Mouse (Mus musculus) embryonic facial prominence, embryonic 11.5 days (tissue): ENCODE results near the gene Gse1. TPM values are rescaled to one million over a fixed set of nuclear protein-coding genes. Genes with fewer than 3 reads are reported as not detected.

ENCODE experiments used
- ATAC-seq: fragments of 200-750 bp; cut with Nextera tagmentation; replicated peaks from 2 replicates; pipeline ENCODE4 v1.8.0; 2017; ENCODE audit warnings: low read depth; ENCODE audit not compliant: insufficient number of reproducible peaks, low FRiP score, low TSS enrichment
- DNase-seq: peaks from one replicate; pipeline ENCODE4 v3.0.0-alpha.2; 2015; ENCODE audit warnings: low spot score
- H3K27ac ChIP-seq: fragments of 300-500 bp; sonication (generic); replicated peaks from 2 replicates; pipeline ENCODE4 v1.5.1; 2014; ENCODE audit warnings: mild to moderate bottlenecking, low read depth, low read length, control low read depth
- H3K27me3 ChIP-seq: fragments of 300-500 bp; sonication (generic); 2 replicates; pipeline ENCODE4 v1.6.1; 2014; ENCODE audit warnings: mild to moderate bottlenecking, low read length, moderate library complexity, mixed read lengths; ENCODE audit not compliant: control insufficient read depth, insufficient read depth
- H3K36me3 ChIP-seq: fragments of 300-500 bp; sonication (generic); replicated peaks from 2 replicates; pipeline ENCODE4 v1.6.1; 2014; ENCODE audit warnings: low read depth, mild to moderate bottlenecking, low read length, moderate library complexity, mixed read lengths; ENCODE audit not compliant: control insufficient read depth, insufficient read depth
- H3K4me1 ChIP-seq: fragments of 300-500 bp; sonication (generic); 2 replicates; pipeline ENCODE4 v1.6.1; 2014; ENCODE audit warnings: low read length, mixed read lengths; ENCODE audit not compliant: control insufficient read depth, insufficient read depth
- H3K4me2 ChIP-seq: fragments of 300-500 bp; sonication (generic); 2 replicates; pipeline ENCODE4 v1.6.1; 2014; ENCODE audit warnings: low read depth, mild to moderate bottlenecking, control low read depth, low read length, moderate library complexity
- H3K4me3 ChIP-seq: fragments of 300-500 bp; sonication (generic); 2 replicates; pipeline ENCODE4 v1.5.1; 2014; ENCODE audit warnings: low read depth, low read length, control low read depth
- H3K9ac ChIP-seq: fragments of 300-500 bp; sonication (generic); replicated peaks from 2 replicates; pipeline ENCODE4 v1.6.1; 2014; ENCODE audit warnings: mild to moderate bottlenecking, control low read depth, low read length
- H3K9me3 ChIP-seq: fragments of 300-500 bp; sonication (generic); replicated peaks from 2 replicates; pipeline ENCODE4 v1.6.1; 2016; ENCODE audit warnings: mild to moderate bottlenecking, low read length, inconsistent platforms, mixed read lengths; ENCODE audit not compliant: control insufficient read depth
- WGBS: fragments of 180-500 bp; shearing (Covaris S2); extraction: QIAGEN DNeasy Blood & Tissue Kit; methylation state at CpG from one replicate; pipeline ENCODE4 v1.1.7; 2014; 5-methylcytosine and 5-hydroxymethylcytosine counted together
- polyA plus RNA-seq: library from polyadenylated mRNA; unstranded; fragments of >200 nt; fragmentation: Nextera tagmentation; extraction: Ambion mirVana; gene quantifications from 2 replicates; pipeline ENCODE4 v1.2.1, GENCODE M21; 2014

Gse1 gene
- polyA plus RNA-seq, 1 experiment from 2014 or later = 8.1 TPM

- no peak for DNase-seq
- H3K4me3 ChIP-seq = no peak overlapping the region
- H3K4me2 ChIP-seq = no peak overlapping the region
- ATAC-seq = no peak
- H3K9ac ChIP-seq = no peak overlapping the region
- H3K36me3 ChIP-seq = no peaks in the 10 kb centered on the region
- H3K9me3 ChIP-seq = no peaks in the 10 kb centered on the region
- no peak overlapping the region for H3K27ac ChIP-seq
- 42% methylated on average over 6 of the region's 6 CpGs for WGBS
- peaks cover 21% of the 10 kb centered on the region for H3K4me1 ChIP-seq
- H3K27me3 ChIP-seq = no peaks in the 10 kb centered on the region; the same call in 1 of the 2 replicates
Measured at GRCm38 (mm10) chr8:120485116-120485515, 256.9 kb downstream of the Gse1 start.

- Histone ChIP-seq H3K4me1 (peaks cover 23% of the 10 kb centered on the region), H3K9me3 (no peaks in the 10 kb centered on the region), H3K27ac (peak overlapping the region; percentile 94; the same call in 1 of the 2 replicates), H3K27me3 (no peaks in the 10 kb centered on the region; the same call in none of the 2 replicates), H3K4me2 (peak overlapping the region; percentile 99), H3K4me3 (peak overlapping the region; percentile 64), H3K36me3 (no peaks in the 10 kb centered on the region), H3K9ac (peak overlapping the region; percentile 81; the same call in 1 of the 2 replicates)
- WGBS = 13% methylated on average over 21 of the region's 21 CpGs
- no peak for ATAC-seq
- DNase-seq = no peak
Measured at GRCm38 (mm10) chr8:120485551-120486476, 257.6 kb downstream of the Gse1 start.

GRCm38 (mm10) chr8:120486477-120487376 is 258.5 kb downstream of the Gse1 start:
- Histone ChIP-seq H3K27ac (peak overlapping the region; percentile 94), H3K9ac (peak overlapping the region; percentile 81), H3K27me3 (no peaks in the 10 kb centered on the region; the same call in none of the 2 replicates), H3K9me3 (no peaks in the 10 kb centered on the region), H3K4me1 (peaks cover 23% of the 10 kb centered on the region), H3K4me3 (peak overlapping the region; percentile 64), H3K4me2 (peak overlapping the region; percentile 99), H3K36me3 (no peaks in the 10 kb centered on the region)
- no peak; the same call in 1 of the 2 replicates for ATAC-seq
- WGBS = under 1% methylated on average over 50 of the region's 50 CpGs
- DNase-seq = peak; percentile 73

- Histone ChIP-seq H3K4me2 (peak overlapping the region; percentile 99), H3K36me3 (no peaks in the 10 kb centered on the region), H3K27me3 (no peaks in the 10 kb centered on the region; the same call in none of the 2 replicates), H3K4me3 (peak overlapping the region; percentile 64), H3K27ac (peak overlapping the region; percentile 94), H3K9ac (peak overlapping the region; percentile 81), H3K9me3 (no peaks in the 10 kb centered on the region), H3K4me1 (peaks cover 25% of the 10 kb centered on the region)
- ATAC-seq (no peak), DNase-seq (no peak)
- WGBS = 1% methylated on average over 30 of the region's 34 CpGs
Measured at GRCm38 (mm10) chr8:120487377-120487728, 259.1 kb downstream of the Gse1 start.

- Histone ChIP-seq H3K4me1 (peaks cover 25% of the 10 kb centered on the region), H3K4me2 (peak overlapping the region; percentile 99), H3K36me3 (no peaks in the 10 kb centered on the region), H3K27ac (peak overlapping the region; percentile 94), H3K27me3 (no peaks in the 10 kb centered on the region; the same call in none of the 2 replicates), H3K9ac (peak overlapping the region; percentile 81), H3K9me3 (no peaks in the 10 kb centered on the region), H3K4me3 (peak overlapping the region; percentile 64)
- WGBS = under 1% methylated on average over 48 of the region's 55 CpGs
- peak; percentile 81 for DNase-seq
- peak; percentile 19; the same call in 1 of the 2 replicates for ATAC-seq
Measured at GRCm38 (mm10) chr8:120487729-120488510, 259.7 kb downstream of the Gse1 start.

- DNase-seq = no peak
- Histone ChIP-seq H3K4me1 (peaks cover 25% of the 10 kb centered on the region), H3K9me3 (no peaks in the 10 kb centered on the region), H3K4me3 (peak overlapping the region; percentile 64), H3K36me3 (no peaks in the 10 kb centered on the region), H3K9ac (peak overlapping the region; percentile 85), H3K27me3 (no peaks in the 10 kb centered on the region; the same call in none of the 2 replicates), H3K27ac (peak overlapping the region; percentile 63), H3K4me2 (peak overlapping the region; percentile 99)
- under 1% methylated on average over 25 of the region's 25 CpGs for WGBS
- no peak for ATAC-seq
Measured at GRCm38 (mm10) chr8:120488636-120489131, 260.4 kb downstream of the Gse1 start.

- H3K27me3 ChIP-seq = no peaks in the 10 kb centered on the region; the same call in none of the 2 replicates
Measured at GRCm38 (mm10) chr8:120489142-120489754, 261.0 kb downstream of the Gse1 start.

More at GRCm38 (mm10) chr8:120489142-120489754, 261.0 kb downstream of the Gse1 start:
- Histone ChIP-seq H3K36me3 (no peaks in the 10 kb centered on the region), H3K4me1 (peaks cover 24% of the 10 kb centered on the region), H3K9me3 (no peaks in the 10 kb centered on the region), H3K27ac (peak overlapping the region; percentile 63), H3K9ac (peak overlapping the region; percentile 85), H3K4me3 (peak overlapping the region; percentile 64), H3K4me2 (peak overlapping the region; percentile 99)
- DNase-seq = peak; percentile 56
- WGBS = under 1% methylated on average over 73 of the region's 73 CpGs
- ATAC-seq = no peak
